Mouse (Mus musculus): ENCODE data around the gene Ak8. TPM values are rescaled to one million over a fixed set of nuclear protein-coding genes. Genes with fewer than 3 reads are reported as not detected.

The Ak8 gene
- polyA plus RNA-seq, 1 experiment from 2014 or later, result 0.24 TPM

- H3K9ac ChIP-seq (ENCODE audit: low read length), result no peak overlapping the region
- no peaks in the 10 kb centered on the region for H3K4me1 ChIP-seq (ENCODE audit: control insufficient read depth in 2 of 2, insufficient read depth in 2 of 2, low read length in 2 of 2)
- H3K27me3 ChIP-seq (ENCODE audit: control insufficient read depth, insufficient read depth, low read length), result no peaks in the 10 kb centered on the region
- no peak overlapping the region for H3K4me3 ChIP-seq (ENCODE audit: control insufficient read depth in 1 of 2, insufficient read depth in 1 of 2, low read depth in 1 of 2, low read length in 2 of 2)
- H3K9me3 ChIP-seq (ENCODE audit: control insufficient read depth, low read length), result no peaks in the 10 kb centered on the region
- no peak overlapping the region for H3K27ac ChIP-seq (replicated peaks in 1 of 2; ENCODE audit: control insufficient read depth in 1 of 2, insufficient read depth in 1 of 2, low read depth in 2 of 2, low read length in 2 of 2)
- peaks cover 12% of the 10 kb centered on the region for H3K36me3 ChIP-seq (ENCODE audit: control insufficient read depth, insufficient read depth, low read length)
- no peak overlapping the region for H3K4me2 ChIP-seq (ENCODE audit: low read length)
- ATAC-seq (ENCODE audit: insufficient number of reproducible peaks, insufficient read depth, low FRiP score, low read depth), result no peak
- 54% methylated on average over 4 of the region's 4 CpGs for WGBS
Measured at GRCm38 (mm10) chr2:28818866-28819265, 118.9 kb downstream of the Ak8 start.

DNA sequence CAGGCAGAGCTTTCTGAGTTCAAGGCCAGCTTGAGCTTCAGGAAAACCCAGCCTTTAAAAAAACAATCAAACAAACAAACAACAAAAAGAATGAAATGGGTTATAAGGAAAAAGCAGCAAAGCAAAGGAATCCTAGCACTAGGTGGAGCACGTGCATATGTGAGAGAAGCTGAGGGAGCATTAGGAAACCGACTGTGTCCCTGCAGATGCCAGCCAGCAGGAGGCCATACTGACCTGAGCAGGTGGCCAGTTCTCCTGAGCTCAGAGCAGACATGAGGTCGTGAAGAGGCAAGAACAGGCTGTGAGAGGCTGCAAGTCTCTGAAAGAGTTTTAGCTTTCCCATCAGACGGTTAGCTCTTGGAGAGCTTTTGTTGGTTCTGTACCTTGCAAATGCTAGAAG lies 129.3 kb downstream of the Ak8 start:
- Histone ChIP-seq H3K9ac (ENCODE audit: low read length) (no peak overlapping the region), H3K36me3 (ENCODE audit: control insufficient read depth, insufficient read depth, low read length) (peaks cover 94% of the 10 kb centered on the region), H3K27ac (replicated peaks in 1 of 2; ENCODE audit: control insufficient read depth in 1 of 2, insufficient read depth in 1 of 2, low read depth in 2 of 2, low read length in 2 of 2) (no peak overlapping the region), H3K4me3 (ENCODE audit: control insufficient read depth in 1 of 2, insufficient read depth in 1 of 2, low read depth in 1 of 2, low read length in 2 of 2) (no peak overlapping the region), H3K4me1 (ENCODE audit: control insufficient read depth in 2 of 2, insufficient read depth in 2 of 2, low read length in 2 of 2) (no peaks in the 10 kb centered on the region), H3K4me2 (ENCODE audit: low read length) (no peak overlapping the region), H3K9me3 (ENCODE audit: control insufficient read depth, low read length) (no peaks in the 10 kb centered on the region), H3K27me3 (ENCODE audit: control insufficient read depth, insufficient read depth, low read length) (no peaks in the 10 kb centered on the region)
- WGBS, result 32% methylated on average over 4 of the region's 4 CpGs
- no peak for ATAC-seq (ENCODE audit: insufficient number of reproducible peaks, insufficient read depth, low FRiP score, low read depth)

- ATAC-seq (ENCODE audit: insufficient number of reproducible peaks, insufficient read depth, low FRiP score, low read depth), result no peak
- Histone ChIP-seq H3K9me3 (ENCODE audit: control insufficient read depth, low read length) (no peaks in the 10 kb centered on the region), H3K27me3 (ENCODE audit: control insufficient read depth, insufficient read depth, low read length) (no peaks in the 10 kb centered on the region), H3K4me3 (ENCODE audit: control insufficient read depth in 1 of 2, insufficient read depth in 1 of 2, low read depth in 1 of 2, low read length in 2 of 2) (no peak overlapping the region), H3K36me3 (ENCODE audit: control insufficient read depth, insufficient read depth, low read length) (peaks cover 36% of the 10 kb centered on the region), H3K27ac (replicated peaks in 1 of 2; ENCODE audit: control insufficient read depth in 1 of 2, insufficient read depth in 1 of 2, low read depth in 2 of 2, low read length in 2 of 2) (no peak overlapping the region), H3K4me2 (ENCODE audit: low read length) (no peak overlapping the region), H3K4me1 (ENCODE audit: control insufficient read depth in 2 of 2, insufficient read depth in 2 of 2, low read length in 2 of 2) (peaks cover 0 to 33% of the 10 kb centered on the region in 2 experiments; a peak in 3 of 4 replicates), H3K9ac (ENCODE audit: low read length) (no peak overlapping the region)
- WGBS, result 40% methylated on average over 3 of the region's 3 CpGs
Measured at GRCm38 (mm10) chr2:28836181-28836940, 136.4 kb downstream of the Ak8 start.

DNA sequence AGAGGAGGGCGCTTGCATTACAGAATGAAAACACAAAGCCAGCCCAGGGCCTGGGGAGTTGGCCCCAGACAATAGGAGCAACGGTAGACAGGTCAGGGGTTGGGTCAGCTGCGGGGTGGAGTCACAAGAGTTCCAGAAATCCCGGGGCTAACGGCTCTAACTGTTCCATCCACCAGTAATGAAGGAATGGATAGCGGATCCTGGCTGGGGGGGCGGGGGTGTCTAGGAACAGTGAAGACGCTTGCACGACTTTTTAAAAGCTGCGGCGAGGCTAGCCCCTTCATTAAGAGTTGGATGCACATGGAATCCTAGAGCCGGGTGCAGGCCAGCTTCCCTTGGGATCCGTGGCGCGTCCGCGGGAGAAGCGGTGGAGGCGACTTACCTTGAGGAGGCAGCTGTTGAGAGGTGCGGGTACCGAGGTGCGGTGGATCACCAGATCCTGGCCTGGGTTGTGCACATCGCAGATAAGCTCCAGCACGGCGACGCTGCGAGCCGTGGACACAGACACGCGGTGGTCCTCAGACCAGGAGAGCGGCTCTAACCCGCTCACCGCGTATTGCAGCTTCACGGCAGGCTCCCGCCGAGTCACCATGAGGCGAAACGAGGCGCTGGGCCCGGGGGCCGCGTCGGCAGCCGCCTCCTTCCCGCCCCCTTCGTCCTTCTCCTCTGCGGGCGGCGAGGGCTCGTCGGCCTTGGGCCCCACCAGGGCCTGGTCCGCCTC lies 139.7 kb downstream of the Ak8 start:
- Histone ChIP-seq H3K9ac (ENCODE audit: low read length) (peak overlapping the region; percentile 96), H3K27ac (replicated peaks in 1 of 2; ENCODE audit: control insufficient read depth in 1 of 2, insufficient read depth in 1 of 2, low read depth in 2 of 2, low read length in 2 of 2) (peak overlapping the region; percentile 41 to 91), H3K9me3 (ENCODE audit: control insufficient read depth, low read length) (no peaks in the 10 kb centered on the region), H3K36me3 (ENCODE audit: control insufficient read depth, insufficient read depth, low read length) (peaks cover 7% of the 10 kb centered on the region), H3K4me3 (ENCODE audit: control insufficient read depth in 1 of 2, insufficient read depth in 1 of 2, low read depth in 1 of 2, low read length in 2 of 2) (peak overlapping the region; percentile 88 to 98), H3K27me3 (ENCODE audit: control insufficient read depth, insufficient read depth, low read length) (no peaks in the 10 kb centered on the region), H3K4me2 (ENCODE audit: low read length) (peak overlapping the region; percentile 87), H3K4me1 (ENCODE audit: control insufficient read depth in 2 of 2, insufficient read depth in 2 of 2, low read length in 2 of 2) (peaks cover 0 to 39% of the 10 kb centered on the region in 2 experiments; a peak in 3 of 4 replicates)
- under 1% methylated on average over 53 of the region's 53 CpGs for WGBS
- ATAC-seq (ENCODE audit: insufficient number of reproducible peaks, insufficient read depth, low FRiP score, low read depth), result peak; percentile 51

- peak; percentile 91 for ATAC-seq (ENCODE audit: insufficient number of reproducible peaks, insufficient read depth, low FRiP score, low read depth)
- WGBS, result under 1% methylated on average over 60 of the region's 63 CpGs
- Histone ChIP-seq H3K9ac (ENCODE audit: low read length) (peak within 1 kb of the TSS; percentile 96), H3K27ac (replicated peaks in 1 of 2; ENCODE audit: control insufficient read depth in 1 of 2, insufficient read depth in 1 of 2, low read depth in 2 of 2, low read length in 2 of 2) (peak within 1 kb of the TSS; percentile 88 to 91), H3K9me3 (ENCODE audit: control insufficient read depth, low read length) (no peaks in the 10 kb centered on the region), H3K4me1 (ENCODE audit: control insufficient read depth in 2 of 2, insufficient read depth in 2 of 2, low read length in 2 of 2) (peaks cover 0 to 39% of the 10 kb centered on the region in 2 experiments; a peak in 3 of 4 replicates), H3K4me3 (ENCODE audit: control insufficient read depth in 1 of 2, insufficient read depth in 1 of 2, low read depth in 1 of 2, low read length in 2 of 2) (peak within 1 kb of the TSS; percentile 88 to 98), H3K36me3 (ENCODE audit: control insufficient read depth, insufficient read depth, low read length) (peaks cover 9% of the 10 kb centered on the region), H3K4me2 (ENCODE audit: low read length) (peak within 1 kb of the TSS; percentile 87), H3K27me3 (ENCODE audit: control insufficient read depth, insufficient read depth, low read length) (no peaks in the 10 kb centered on the region)
Measured at GRCm38 (mm10) chr2:28840222-28840951, 140.4 kb downstream of the Ak8 start, which contains the start of the genes Gtf3c4 and Ddx31. Gene Gtf3c4 (minus strand): TSS chr2:28840360. Gene Ddx31 (plus strand): TSS chr2:28840406.

- no peak overlapping the region for H3K4me3 ChIP-seq (ENCODE audit: control insufficient read depth in 1 of 2, insufficient read depth in 1 of 2, low read depth in 1 of 2, low read length in 2 of 2)
- H3K4me1 ChIP-seq (ENCODE audit: control insufficient read depth in 2 of 2, insufficient read depth in 2 of 2, low read length in 2 of 2), result peaks cover 0 to 25% of the 10 kb centered on the region in 2 experiments; a peak in 3 of 4 replicates
- H3K27me3 ChIP-seq (ENCODE audit: control insufficient read depth, insufficient read depth, low read length), result no peaks in the 10 kb centered on the region
- peaks cover 25% of the 10 kb centered on the region for H3K36me3 ChIP-seq (ENCODE audit: control insufficient read depth, insufficient read depth, low read length)
- peak overlapping the region; percentile 87; the same call in 1 of the 2 replicates for H3K4me2 ChIP-seq (ENCODE audit: low read length)
- no peak for ATAC-seq (ENCODE audit: insufficient number of reproducible peaks, insufficient read depth, low FRiP score, low read depth)
- H3K27ac ChIP-seq (replicated peaks in 1 of 2; ENCODE audit: control insufficient read depth in 1 of 2, insufficient read depth in 1 of 2, low read depth in 2 of 2, low read length in 2 of 2), result no peak overlapping the region
- H3K9ac ChIP-seq (ENCODE audit: low read length), result 0 out of 2 replicates have a peak overlapping the region, but pooled peaks have one; percentile 96
- 75% methylated on average over 3 of the region's 3 CpGs for WGBS
- H3K9me3 ChIP-seq (ENCODE audit: control insufficient read depth, low read length), result no peaks in the 10 kb centered on the region
Measured at GRCm38 (mm10) chr2:28842042-28842441, 142.1 kb downstream of the Ak8 start.

DNA sequence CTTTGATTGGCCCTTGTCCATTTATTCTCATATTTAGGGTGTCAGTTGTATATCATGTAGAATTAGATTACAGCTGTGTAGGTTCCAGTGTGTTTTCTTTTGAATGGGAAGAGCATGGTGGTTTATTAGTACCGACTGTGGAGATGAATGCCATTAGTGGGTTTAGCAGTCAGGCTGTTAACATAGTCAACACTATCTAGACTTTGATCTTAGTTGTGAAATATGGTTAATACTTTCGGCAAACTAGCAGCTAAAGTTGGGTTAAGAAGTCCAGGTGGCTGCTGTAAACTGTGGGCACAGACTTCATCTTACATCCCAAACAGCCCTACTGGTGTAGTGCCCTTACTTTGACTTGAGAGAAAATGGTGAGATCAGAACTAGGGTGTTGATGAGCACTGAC lies 148.9 kb downstream of the Ak8 start:
- H3K36me3 ChIP-seq (ENCODE audit: control insufficient read depth, insufficient read depth, low read length), result peaks cover 62% of the 10 kb centered on the region
- no peak overlapping the region for H3K27ac ChIP-seq (replicated peaks in 1 of 2; ENCODE audit: control insufficient read depth in 1 of 2, insufficient read depth in 1 of 2, low read depth in 2 of 2, low read length in 2 of 2)
- H3K9ac ChIP-seq (ENCODE audit: low read length), result no peak overlapping the region
- H3K4me2 ChIP-seq (ENCODE audit: low read length), result no peak overlapping the region
- H3K27me3 ChIP-seq (ENCODE audit: control insufficient read depth, insufficient read depth, low read length), result no peaks in the 10 kb centered on the region
- H3K4me3 ChIP-seq (ENCODE audit: control insufficient read depth in 1 of 2, insufficient read depth in 1 of 2, low read depth in 1 of 2, low read length in 2 of 2), result no peak overlapping the region
- 92% methylated on average over 2 of the region's 2 CpGs for WGBS
- H3K9me3 ChIP-seq (ENCODE audit: control insufficient read depth, low read length), result no peaks in the 10 kb centered on the region
- H3K4me1 ChIP-seq (ENCODE audit: control insufficient read depth in 2 of 2, insufficient read depth in 2 of 2, low read length in 2 of 2), result no peaks in the 10 kb centered on the region
- ATAC-seq (ENCODE audit: insufficient number of reproducible peaks, insufficient read depth, low FRiP score, low read depth), result no peak

Data from heart, embryonic 14.5 days (tissue).